Mouse (Mus musculus) layer of hippocampus, postnatal 10 days (tissue): ENCODE data around the gene Nav2. TPM values are rescaled to one million over a fixed set of nuclear protein-coding genes. Genes with fewer than 3 reads are reported as not detected.

ENCODE experiments used
- DNase-seq, 2 experiments: peaks; one replicate each; pipeline ENCODE4 v3.0.0; 2021; ENCODE audit warnings: low spot score in 2 of 2
- total RNA-seq, 2 experiments: library from RNA; stranded (reverse); gene quantifications; 2 replicates each; pipeline ENCODE4 v1.2.3; 2021

Gene Nav2
- total RNA-seq, 2 experiments from 2014 or later: 103 to 126 TPM

DNA sequence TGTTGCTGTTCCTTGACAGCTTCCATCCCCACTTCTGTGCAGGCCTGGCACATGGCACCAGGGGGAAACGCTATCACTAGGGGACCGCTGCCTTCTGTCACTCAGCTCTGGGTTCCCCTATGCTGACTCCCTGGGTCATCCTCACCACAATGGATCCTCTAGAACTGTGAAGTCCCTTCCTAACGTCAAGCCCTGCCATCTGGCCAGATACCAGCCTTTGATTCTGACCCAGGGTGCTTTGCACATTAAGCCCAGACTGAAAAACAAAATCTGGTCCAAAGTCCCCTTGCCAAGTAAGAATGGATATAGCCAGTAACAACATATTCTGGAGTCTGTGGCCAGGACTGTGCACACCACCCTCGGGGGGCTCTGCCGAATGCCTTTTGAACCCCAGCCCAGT is 178.6 kb downstream of the Nav2 start:
- DNase-seq: peak; percentile 48 to 56

DNA sequence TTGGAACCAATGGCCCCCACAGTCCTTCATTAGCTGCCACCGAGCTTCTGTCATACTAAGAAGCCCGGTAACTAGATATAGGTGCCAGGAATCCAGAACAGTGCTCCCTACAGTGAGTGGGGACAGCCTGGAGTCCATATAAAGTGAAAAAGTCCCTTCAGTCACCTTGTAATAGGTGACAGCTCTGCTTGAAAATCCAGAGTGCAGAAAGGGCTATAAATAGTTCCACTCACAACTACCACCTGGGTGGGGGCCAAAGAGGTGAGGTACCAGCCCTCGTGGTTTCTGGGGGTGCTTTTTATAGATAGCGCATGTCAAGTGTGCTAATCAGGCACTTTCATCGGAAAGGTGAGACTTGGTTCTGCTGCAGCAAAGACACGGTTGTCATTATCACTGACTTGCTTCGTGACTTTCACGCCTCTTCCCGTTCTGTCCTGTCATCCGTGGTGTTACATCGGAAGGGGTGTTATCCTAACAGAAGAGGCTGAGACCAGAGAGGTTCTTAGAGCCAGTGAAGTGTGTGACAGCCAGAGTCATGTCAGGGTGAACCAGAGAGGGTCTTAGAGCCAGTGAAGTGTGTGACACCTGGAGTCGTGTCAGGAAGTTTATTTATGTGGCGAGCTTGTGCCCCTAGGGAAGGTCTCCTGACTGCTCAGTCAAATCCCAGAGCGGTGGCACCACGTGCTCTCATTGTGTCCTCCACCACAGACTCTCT is 179.8 kb downstream of the Nav2 start:
- DNase-seq: no peak

DNA sequence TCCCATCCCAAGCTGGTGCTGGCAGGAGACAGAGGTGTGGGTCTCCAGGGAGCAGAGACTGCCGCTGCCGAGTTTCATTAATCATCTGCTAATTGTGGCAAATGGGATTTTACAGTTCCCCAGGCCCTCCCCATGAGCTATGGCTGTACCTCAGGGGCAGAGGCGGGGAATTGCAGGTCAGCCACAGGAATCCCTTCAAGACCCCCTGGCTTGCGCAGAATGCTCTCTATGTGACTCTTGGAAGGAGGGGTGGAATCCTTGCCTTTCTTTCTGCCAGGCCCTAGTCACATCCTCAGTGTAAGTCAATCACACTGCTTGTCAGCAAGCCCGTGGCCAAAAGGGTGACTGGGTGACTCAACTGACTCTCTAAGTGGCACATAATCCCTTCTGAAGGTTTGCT is 182.9 kb downstream of the Nav2 start:
- DNase-seq: no peak

DNA sequence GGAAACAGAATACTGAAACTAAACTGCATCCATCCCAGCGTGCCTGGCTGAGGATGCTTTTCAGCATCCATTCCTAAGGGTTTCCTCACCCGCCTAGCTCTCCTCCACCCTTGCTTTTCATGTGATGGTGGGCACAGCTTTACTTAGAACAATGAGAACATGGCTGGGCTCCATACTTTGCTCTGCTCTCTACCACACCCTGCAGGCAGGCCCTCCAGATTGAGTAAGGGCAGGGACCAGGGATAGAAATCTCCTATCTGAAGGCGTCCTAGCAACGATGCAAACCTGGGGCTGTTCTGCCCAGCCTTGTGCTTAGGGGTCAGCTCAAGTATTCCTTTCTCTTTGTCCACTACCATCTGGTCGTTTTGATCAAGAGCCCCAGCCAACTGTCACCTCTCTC is 183.4 kb downstream of the Nav2 start:
- no peak for DNase-seq

DNA sequence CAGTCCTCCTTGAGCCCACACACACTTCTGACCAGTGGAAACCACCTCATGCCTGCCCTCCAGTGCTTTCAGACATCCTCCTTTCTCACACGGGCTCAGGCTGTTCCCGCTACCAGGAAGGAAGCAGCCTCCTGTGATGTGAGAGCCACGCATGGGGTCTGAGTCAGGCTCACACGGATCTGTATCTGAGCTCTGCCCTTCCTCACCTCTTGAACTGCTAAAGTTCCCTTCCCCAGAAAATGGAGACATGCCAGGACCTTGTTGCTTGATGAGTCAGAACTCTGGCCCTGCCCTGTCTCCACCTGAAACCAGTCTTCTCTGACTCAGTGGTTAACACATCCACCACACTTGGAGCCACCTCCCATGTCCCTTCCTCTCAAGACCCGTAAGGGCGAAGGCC is 185.1 kb downstream of the Nav2 start:
- no peak for DNase-seq

DNA sequence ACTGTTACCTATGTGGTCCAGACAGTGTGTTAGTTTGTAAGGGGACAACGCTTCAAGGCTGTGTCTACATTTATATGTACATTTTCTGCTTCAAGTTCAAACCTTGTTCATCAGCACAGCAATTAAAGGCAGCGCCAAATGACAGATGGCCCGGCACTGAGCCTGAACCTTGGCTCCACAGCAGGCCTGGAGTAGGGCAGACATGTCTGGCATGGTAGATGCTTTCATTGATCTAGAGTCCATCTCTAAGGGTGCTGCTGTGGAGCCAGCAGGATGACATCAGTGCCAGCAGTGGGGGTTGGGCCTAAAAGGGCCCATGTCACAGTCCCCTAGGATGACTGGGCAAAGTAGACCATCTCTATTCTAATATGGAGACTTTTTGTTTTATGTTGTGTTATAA is 186.0 kb downstream of the Nav2 start:
- DNase-seq: peak; percentile 28 to 51

DNA sequence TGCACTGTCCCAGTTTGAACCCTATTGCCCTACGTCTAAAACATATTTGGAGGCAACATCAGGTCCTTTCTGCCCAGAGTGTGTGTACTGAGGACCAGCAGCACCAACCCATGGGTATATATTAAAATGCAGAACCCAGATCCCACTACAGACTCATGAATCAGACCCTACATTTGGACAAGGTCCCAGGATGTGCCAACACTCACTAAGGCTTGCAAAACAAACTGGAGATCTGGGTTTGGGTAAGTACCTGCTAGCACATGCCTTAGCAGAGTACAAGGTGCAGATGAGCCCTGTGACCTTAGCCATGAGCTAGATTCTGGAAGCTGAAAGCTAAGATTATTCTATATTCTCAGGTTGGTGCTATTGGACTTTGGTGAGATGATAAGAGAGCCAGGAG is 192.8 kb downstream of the Nav2 start:
- DNase-seq: no peak

DNA sequence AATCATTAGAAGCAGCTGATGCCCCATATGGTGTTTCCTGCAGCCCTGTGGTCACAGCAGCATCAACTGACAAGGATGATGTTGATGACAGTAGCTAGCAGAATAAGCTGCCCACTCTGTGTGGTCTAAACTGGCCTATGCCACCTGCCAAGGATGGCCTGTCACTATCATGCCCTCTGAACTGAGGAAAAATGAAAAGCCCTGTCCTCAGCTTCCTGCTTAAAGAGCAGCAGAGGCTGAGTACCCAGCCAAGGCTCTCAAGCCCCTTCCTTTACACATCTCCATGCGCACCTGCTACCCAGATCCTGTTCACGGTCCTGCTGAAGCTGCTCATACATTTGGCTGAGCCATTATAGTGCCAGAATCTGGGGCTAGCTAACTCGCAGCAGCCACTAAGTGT is 193.7 kb downstream of the Nav2 start:
- DNase-seq: no peak

DNA sequence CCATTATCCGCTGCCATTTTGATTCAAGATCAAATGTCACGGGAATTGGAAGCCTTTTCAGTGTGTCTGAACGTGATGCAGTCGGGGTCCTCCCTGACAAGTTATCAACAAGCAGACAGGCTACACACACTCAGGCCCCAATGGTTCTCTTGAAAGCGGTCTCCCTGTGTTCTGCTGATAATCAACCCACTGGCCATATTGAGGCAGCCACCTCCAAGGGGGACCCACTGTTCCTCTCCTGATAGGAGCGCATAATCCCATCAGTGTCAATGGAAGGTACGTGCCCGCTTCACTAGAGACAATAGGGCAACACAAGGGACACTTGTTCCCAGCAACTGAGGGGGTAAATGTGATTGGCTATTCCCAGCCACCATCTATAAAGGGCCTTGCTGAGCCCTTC is 195.9 kb downstream of the Nav2 start:
- no peak for DNase-seq

DNA sequence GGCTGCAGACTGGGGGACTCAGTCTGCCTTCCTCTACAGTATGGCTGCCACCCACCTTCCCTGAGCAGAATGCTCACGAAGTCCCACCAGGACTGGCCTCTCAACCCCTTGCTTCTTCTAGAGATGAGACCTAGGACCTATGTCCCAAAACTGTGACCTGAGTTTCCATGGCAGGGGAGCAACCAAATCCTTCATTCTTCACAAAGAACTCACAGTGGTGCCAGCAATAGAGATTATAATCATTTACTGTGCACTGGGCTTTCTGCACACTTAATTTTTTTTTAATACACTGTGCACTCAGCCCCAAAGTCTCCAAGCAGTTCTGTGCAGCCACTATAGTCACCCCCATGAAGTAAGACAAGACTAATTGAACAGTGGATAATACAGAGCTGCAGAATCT is 196.3 kb downstream of the Nav2 start:
- no peak for DNase-seq

DNA sequence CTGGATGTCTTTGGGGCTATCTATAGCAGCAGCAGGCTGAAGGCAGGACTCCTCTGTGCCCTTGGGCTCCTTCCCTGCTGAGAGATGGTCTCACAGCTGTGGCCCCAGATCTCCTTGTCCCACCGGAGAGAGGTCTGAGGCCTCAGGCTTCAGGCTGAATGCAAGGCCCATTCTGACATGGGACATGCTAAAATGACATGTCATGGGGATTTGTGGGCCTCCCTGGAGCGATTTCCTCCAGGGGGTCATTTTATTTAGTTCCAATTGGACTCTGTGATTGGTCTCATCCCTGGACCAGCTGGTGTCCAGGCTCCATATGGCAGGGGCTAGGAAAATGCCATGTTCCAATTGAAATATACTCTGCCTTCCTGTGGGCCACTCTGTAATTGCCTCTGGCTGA is 197.0 kb downstream of the Nav2 start:
- DNase-seq: no peak

DNA sequence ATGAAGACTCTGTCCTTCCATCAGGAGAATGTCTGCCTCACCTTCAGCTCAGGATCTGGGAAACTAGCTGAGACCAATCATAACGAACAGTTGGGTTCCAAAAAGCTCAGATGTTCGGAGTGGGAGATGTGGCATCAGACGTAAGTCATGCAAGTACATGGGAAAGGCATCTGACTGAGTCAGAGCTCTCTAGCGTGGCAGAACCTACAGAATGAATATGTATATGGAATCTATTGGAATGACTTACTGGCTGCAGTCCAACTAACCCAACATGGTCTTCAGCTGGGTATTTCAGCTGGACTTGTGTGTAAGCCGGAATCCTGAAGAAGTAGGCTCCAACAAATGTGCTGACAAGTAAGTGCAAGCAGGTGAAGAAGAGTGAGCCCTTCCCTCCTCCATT is 199.6 kb downstream of the Nav2 start:
- no peak for DNase-seq

DNA sequence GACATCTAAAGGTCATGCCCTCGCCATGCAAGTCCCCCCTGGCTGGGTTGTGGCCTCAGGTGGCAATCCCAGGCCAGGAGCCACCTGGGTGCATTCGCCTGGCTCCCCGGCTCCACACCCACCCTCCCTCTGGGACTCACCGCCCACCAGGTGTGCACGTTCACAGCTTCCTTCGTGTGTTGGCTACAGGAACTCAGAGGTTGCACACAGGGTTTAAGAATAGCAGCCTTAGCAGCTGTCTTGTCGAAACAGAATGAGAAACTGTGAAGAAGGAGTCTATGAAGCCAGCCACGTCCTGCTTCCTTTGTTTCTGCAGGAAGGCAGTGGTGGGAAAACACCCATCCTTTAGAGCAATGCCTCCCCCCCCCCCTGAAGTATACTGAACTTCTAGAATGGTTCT is 210.5 kb downstream of the Nav2 start:
- no peak for DNase-seq

DNA sequence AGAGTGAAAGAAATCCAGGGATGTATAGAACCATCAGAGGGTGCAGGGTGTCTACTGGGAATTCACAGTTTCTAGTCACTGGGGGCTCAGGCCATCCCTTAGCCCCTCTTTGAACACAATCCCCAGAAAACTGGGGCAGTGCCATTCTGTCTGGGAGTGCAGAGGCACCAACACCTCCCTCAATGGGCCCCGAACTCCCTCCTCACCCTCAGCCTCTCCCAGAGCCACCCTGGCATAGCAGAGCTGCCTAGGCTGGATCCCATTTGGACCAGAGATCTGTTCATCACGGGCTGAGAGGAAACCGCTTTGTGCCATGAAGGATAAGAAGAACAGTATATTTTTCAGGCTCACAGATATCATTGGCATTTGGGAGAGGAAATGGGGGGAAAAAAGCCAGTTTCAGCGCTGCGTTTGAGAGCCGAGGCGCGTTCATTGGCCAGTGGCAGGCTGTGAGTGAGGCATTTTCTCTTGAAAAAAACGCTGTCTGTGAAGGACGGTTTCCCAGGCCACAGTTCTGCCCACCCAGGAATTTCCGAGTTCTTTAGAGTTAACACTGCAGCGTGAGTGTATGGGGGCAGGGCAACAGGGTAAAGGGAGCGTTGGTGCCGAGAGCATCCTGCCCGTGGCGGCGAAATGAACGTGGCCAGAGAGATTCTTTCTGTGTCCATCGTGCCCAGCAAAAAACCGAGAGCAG is 211.4 kb downstream of the Nav2 start:
- peak; percentile 36 to 45 for DNase-seq

DNA sequence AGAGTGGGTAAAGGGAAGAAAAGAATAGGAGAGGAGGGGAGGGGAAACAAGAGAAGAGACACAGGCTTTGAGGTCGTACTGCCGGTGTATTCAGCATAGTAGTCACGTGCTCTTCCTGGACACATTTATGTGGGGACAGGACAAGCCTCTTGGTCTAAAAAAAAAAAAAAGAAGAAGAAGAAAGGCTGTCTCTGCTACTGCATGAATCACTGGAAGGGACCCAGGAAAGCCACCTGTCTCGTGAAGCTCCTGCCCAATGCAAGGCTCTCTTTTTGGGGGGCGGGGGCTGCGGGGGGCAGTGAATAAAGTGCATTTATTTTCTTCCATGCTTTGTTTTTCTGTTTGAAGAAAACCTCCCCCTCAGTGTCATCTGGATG is 212.0 kb downstream of the Nav2 start:
- no peak for DNase-seq

DNA sequence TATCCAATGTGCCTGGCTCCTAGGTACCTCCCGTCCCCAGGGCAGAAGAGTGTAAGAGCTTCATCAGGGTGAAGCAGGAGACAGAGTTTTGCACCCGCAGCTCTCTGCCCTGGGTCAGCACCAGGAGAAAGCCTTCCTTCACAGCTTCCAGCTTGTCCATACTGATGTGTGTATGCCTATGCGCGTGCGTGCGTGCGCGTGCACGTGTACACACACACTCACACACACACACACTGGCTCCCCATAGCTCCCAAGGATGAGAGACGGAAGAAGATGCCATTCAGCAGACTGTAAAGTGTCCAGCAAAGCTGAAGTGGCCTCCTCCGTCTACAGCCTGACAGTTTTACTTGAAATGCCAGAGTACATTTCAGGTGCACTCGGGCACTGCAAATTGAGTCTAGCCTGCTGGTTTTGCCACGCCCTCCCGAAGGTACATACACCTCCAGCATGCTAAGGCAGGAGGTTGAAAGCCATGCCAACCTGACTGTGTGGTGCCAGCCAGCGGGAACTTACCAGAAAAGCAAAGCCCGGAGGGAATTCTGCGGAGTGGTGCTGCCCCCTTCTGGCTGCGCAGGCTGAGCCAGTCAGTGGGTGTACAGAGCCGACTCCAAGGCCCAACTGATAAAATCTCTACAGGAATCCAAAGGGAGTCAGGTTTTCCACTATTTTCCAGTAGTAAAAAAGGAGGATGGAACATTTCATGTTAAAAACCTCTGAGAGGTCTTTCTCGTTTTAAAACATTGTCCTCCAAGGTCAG is 212.6 kb downstream of the Nav2 start:
- peak; percentile 97 to 98 for DNase-seq

DNA sequence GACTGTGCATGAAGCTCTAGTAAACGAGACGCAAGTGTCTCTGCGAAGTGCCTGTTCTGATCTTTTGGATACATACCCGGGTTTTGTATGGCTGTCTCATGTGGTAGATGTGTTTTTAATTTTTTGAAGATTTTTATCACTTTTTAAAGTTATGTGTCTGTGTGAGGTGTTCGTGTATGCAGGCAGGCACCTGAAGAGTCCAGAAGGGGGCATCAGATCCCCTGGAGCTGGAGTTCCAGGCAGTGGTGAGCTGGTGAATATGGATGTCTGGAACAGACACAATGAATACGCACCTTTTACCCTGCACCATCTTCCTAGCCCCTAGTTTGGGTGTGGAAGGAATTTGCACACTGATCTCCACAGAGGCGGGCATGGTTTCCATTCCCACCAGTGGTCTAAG is 214.0 kb downstream of the Nav2 start:
- DNase-seq: no peak

DNA sequence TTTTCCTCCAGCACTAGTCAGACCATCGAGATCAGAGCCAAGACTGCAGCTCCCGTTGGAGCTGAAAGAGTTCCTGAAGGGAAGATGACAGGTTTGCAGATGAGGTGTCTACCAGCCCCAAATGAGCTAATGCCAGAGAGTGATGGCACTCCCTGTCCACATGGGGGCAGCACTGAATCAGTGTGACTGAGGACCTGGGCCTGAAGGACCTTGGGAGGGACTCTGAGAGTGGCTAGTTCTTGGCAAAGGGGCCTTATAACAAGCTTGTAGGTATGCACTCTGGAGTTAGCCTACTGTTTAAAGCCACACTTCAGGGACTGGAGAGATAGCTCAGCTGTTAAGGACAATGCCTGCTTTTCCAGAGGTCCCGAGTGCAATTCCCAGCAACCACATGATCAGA is 217.0 kb downstream of the Nav2 start:
- peak; percentile 60 to 70 for DNase-seq

DNA sequence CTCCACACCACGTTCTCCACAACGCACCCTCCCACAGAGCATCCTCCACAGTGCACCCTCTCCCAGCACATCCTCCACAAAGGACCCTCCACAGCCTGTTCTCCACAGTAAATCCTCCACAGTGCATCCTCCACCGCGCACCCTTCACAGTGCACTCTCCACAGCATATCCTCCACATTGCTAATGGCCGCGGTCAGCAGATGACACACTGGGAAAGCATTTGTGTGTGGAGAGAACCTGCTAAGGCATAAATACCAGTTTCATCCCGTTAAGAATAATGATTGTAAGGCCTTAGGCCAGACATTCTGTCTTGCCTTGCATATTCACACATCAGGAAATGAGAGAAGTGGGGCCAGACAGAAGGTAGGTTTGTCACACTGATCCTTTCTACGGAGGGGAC is 219.7 kb downstream of the Nav2 start:
- no peak for DNase-seq

DNA sequence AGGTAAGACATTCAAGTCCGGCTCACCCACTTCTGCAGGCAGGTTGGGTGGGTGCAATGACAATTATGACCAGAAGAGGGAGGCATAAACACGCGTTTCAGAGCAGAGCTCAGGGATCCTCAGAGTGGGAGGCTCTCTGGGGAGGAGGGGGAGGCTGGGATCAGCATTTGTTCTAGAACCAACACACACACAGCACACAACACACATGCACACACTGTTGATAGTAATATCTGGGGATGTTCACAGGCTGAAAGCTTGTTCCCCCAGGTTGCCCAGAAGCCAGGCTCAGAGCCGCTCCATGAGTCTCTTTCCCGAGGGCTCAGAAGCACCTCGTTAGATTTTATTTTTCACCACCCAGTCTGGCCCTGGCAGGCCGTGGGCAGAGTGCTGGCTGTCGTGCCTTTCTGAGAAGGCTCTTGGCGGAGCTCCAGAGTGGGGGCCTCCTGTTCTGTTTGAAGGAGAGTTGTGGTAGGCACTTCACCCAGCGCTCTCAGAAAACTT is 224.4 kb downstream of the Nav2 start:
- DNase-seq: peak; percentile 91 to 92

DNA sequence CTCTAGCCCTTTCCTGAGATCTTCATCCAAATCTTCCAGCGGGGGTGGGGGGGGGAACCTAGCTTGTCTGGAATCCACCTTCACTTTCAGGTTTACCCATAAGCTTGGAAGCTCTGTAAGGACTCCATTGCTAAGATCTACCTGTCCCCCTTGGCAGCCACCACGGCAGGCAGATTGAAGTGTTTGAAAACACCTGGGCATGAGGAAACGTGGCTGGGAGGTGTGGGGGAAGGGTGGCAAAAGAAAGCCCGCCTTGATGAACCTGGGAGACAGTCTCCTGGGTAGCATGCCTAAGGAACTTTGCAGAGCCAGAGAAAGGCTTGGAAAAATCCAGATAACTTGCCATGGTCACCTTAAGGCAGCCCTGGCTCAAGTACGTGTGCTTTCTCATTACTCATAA is 225.9 kb downstream of the Nav2 start:
- no peak for DNase-seq

DNA sequence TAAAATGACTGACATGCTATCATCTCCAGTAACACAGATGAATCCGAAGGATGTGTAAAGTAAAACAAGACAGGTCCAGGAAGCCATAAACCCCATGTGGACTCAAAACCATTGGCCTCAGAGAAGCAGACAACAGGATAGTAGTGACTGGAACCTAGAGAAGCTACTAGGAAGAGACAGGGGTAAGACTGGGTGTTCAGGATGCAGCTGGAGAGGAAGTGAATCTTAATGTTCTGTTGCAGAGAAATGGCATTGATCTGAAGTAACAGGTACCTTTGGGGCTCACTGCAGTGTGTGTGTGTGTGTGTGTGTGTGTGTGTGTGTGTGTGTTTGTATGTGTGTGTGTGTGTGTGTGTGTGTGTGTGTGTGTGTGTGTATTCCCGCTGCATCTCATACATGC is 231.2 kb downstream of the Nav2 start:
- no peak for DNase-seq
